Comparison of ENCODE assay signal across 9 mouse cellular contexts in genomic region chr11:48833078-48833730, GRCm38 (mm10). TPM values are rescaled to one million over a fixed set of nuclear protein-coding genes. Genes with fewer than 3 reads are reported as not detected.
A peak's percentile ranks its signal among the peaks of the same experiment; 100 is the strongest.
DNase-seq lines count a peak whose midpoint lies in the region; ATAC-seq and TF ChIP-seq lines count a peak whose summit lies in the region.
"Had no signal": no experiment of that assay in that cellular context is flagged by ENCODE, and none has a peak within 500 bp of the region (broad histone marks: within the 10 kb centered on the region; RNA-seq: fewer than 3 reads in every experiment).

No protein-coding gene starts in this region.

- intact Hi-C loops in heart, postnatal 14 days (cut with DNase I): loop anchor here (2.0 kb wide), 1 partner anchor 14 kb away; no protein-coding TSS in a partner anchor
- intact Hi-C loops in left cerebral cortex, postnatal 25 days (cut with DNase I): no loop called here

- H3K9ac ChIP-seq in heart, embryonic 16.5 days (ENCODE audit: low read length): no peak overlapping the region; the same call in 1 of the 2 replicates
- no peak overlapping the region for H3K9ac ChIP-seq in hindbrain, postnatal 0 days (replicated peaks; ENCODE audit: low read length)
- H3K9ac ChIP-seq in midbrain, embryonic 11.5 days (ENCODE audit: low read length): no peak overlapping the region

- no peaks in the 10 kb centered on the region for H3K9me3 ChIP-seq in heart, embryonic 16.5 days (replicated peaks; ENCODE audit: control insufficient read depth, low read length)
- no peaks in the 10 kb centered on the region for H3K9me3 ChIP-seq in hindbrain, postnatal 0 days (ENCODE audit: low read length)
- H3K9me3 ChIP-seq in midbrain, embryonic 11.5 days (ENCODE audit: control insufficient read depth, low read length): no peaks in the 10 kb centered on the region

- WGBS in heart, embryonic 16.5 days: 35% methylated on average over 8 of the region's 9 CpGs
- WGBS in bone marrow, adult 2 months: 8% methylated on average over 9 of the region's 9 CpGs
- WGBS in hindbrain, postnatal 0 days: 33% methylated on average over 9 of the region's 9 CpGs
- WGBS in midbrain, embryonic 11.5 days: 46% methylated on average over 9 of the region's 9 CpGs

- peak overlapping the region; percentile 80 for H3K4me2 ChIP-seq in heart, embryonic 16.5 days (ENCODE audit: low read depth, low read length)
- peak overlapping the region; percentile 60 for H3K4me2 ChIP-seq in hindbrain, postnatal 0 days (ENCODE audit: low read depth, low read length)
- peak overlapping the region; percentile 24; the same call in 1 of the 2 replicates for H3K4me2 ChIP-seq in midbrain, embryonic 11.5 days

- no peaks in the 10 kb centered on the region for H3K27me3 ChIP-seq in heart, embryonic 16.5 days (ENCODE audit: control insufficient read depth, insufficient read depth, low read length)
- no peaks in the 10 kb centered on the region for H3K27me3 ChIP-seq in hindbrain, postnatal 0 days (ENCODE audit: insufficient read depth, low read length)
- H3K27me3 ChIP-seq in midbrain, embryonic 11.5 days (ENCODE audit: control insufficient read depth, insufficient read depth, low read length): peaks cover 13% of the 10 kb centered on the region
- H3K27me3 ChIP-seq: Patski had no signal

- H3K4me1 ChIP-seq in heart, embryonic 16.5 days (ENCODE audit: control insufficient read depth, insufficient read depth, low read length): peaks cover 7% of the 10 kb centered on the region
- no peaks in the 10 kb centered on the region; the same call in 1 of the 2 replicates for H3K4me1 ChIP-seq in bone marrow, adult 2 months (ENCODE audit: control insufficient read depth, insufficient read depth, low read length)
- H3K4me1 ChIP-seq in hindbrain, postnatal 0 days (ENCODE audit: insufficient read depth, low read length): 0 out of 2 replicates have a peak, but pooled peaks cover 2% of the 10 kb centered on the region
- H3K4me1 ChIP-seq in midbrain, embryonic 11.5 days (ENCODE audit: control insufficient read depth, insufficient read depth, low read length): peaks cover 4% of the 10 kb centered on the region; the same call in 1 of the 2 replicates

- H3K4me3 ChIP-seq in heart, embryonic 16.5 days (ENCODE audit: low read length): peak overlapping the region; percentile 30
- peak overlapping the region; percentile 67 for H3K4me3 ChIP-seq in bone marrow, adult 2 months (replicated peaks; ENCODE audit: control insufficient read depth, low read depth, low read length)
- peak overlapping the region; percentile 62 for H3K4me3 ChIP-seq in hindbrain, postnatal 0 days (ENCODE audit: low read length)
- 0 out of 2 replicates have a peak overlapping the region, but pooled peaks have one; percentile 11 for H3K4me3 ChIP-seq in midbrain, embryonic 11.5 days (ENCODE audit: low read depth, low read length)

- no peak overlapping the region for H3K27ac ChIP-seq in heart, embryonic 16.5 days (ENCODE audit: low read length)
- H3K27ac ChIP-seq in bone marrow, adult 2 months (ENCODE audit: control insufficient read depth, insufficient read depth, low read depth, low read length, poor library complexity): no peak overlapping the region
- H3K27ac ChIP-seq in hindbrain, postnatal 0 days: no peak overlapping the region
- H3K27ac ChIP-seq in midbrain, embryonic 11.5 days (ENCODE audit: low read depth, low read length): no peak overlapping the region

- no peak for TF ChIP-seq CTCF in bone marrow, adult 2 months (IDR thresholded peaks at IDR 0.05; ENCODE audit: control insufficient read depth, insufficient read depth, low read length)
- TF ChIP-seq CTCF in hindbrain, postnatal 0 days (IDR thresholded peaks at IDR 0.05; ENCODE audit: low read depth): no peak

- ATAC-seq in heart, embryonic 16.5 days (replicated peaks; ENCODE audit: extremely low read depth, insufficient read depth, low FRiP score): no peak
- no peak for ATAC-seq in hindbrain, postnatal 0 days
- ATAC-seq in midbrain, embryonic 11.5 days (ENCODE audit: low FRiP score): no peak

- no peak for TF ChIP-seq POLR2A in bone marrow, adult 2 months (IDR thresholded peaks at IDR 0.05; ENCODE audit: borderline replicate concordance, control insufficient read depth, low read depth, low read length)

- no peaks in the 10 kb centered on the region for H3K36me3 ChIP-seq in heart, embryonic 16.5 days (ENCODE audit: control insufficient read depth, insufficient read depth)
- H3K36me3 ChIP-seq in hindbrain, postnatal 0 days (ENCODE audit: insufficient read depth, low read length): no peaks in the 10 kb centered on the region
- no peaks in the 10 kb centered on the region for H3K36me3 ChIP-seq in midbrain, embryonic 11.5 days (ENCODE audit: control insufficient read depth, insufficient read depth, low read length)

- DNase-seq in heart, postnatal 14 days: no peak
- DNase-seq in hindbrain, postnatal 0 days (ENCODE audit: low spot score): no peak
- no peak for DNase-seq in midbrain, embryonic 11.5 days (ENCODE audit: low spot score, missing footprints)
- no peak for DNase-seq in adrenal gland, postnatal 4 days (ENCODE audit: low spot score in 2 of 2)
- no peak for DNase-seq in left cerebral cortex, postnatal 25 days (ENCODE audit: low spot score in 2 of 2)
- no peak for DNase-seq in thymus, postnatal 10 days (ENCODE audit: low spot score in 2 of 2)

RNA-seq across cellular contexts. Expression of gene Gm12184, which starts 6.7 kb away (rescaled TPM):
- 0.55 and 0.66 TPM in 2 replicates for polyA plus RNA-seq in heart, embryonic 16.5 days (2015; fragmentation: Nextera tagmentation; extraction: Ambion mirVana)
- 1 to 10 TPM; 2.6 to 3.0 TPM for total RNA-seq in heart, postnatal 14 days (2021)
- 43.1 and 76.8 TPM in 2 replicates for polyA plus RNA-seq in bone marrow, adult 2 months (2011; ENCODE audit: insufficient read depth, insufficient read length, low replicate concordance, missing spikeins)
- 20.1 and 26.4 TPM in 2 replicates for total RNA-seq in hindbrain, postnatal 0 days (2014; rRNA removed)
- polyA plus RNA-seq in hindbrain, postnatal 0 days (2015; fragmentation: Nextera tagmentation; extraction: Ambion mirVana): 5.7 and 6.0 TPM in 2 replicates
- polyA plus RNA-seq in midbrain, embryonic 11.5 days (2014; fragmentation: Nextera tagmentation; extraction: Ambion mirVana): 7.4 and 11.5 TPM in 2 replicates
- total RNA-seq in adrenal gland, postnatal 4 days (2021): 1 to 10 TPM; 5.3 to 5.4 TPM
- 1 to 10 TPM in 1 of 2 experiments, under 1 TPM in 1; 0.99 to 1.5 TPM for total RNA-seq in left cerebral cortex, postnatal 25 days (2021)

RNA-seq across cellular contexts. Expression of gene Trim7, which starts 7.3 kb away (rescaled TPM):
- polyA plus RNA-seq in heart, embryonic 16.5 days (2015; fragmentation: Nextera tagmentation; extraction: Ambion mirVana): 0.89 and 0.98 TPM in 2 replicates
- 10 to 100 TPM; 23.4 to 23.9 TPM for total RNA-seq in heart, postnatal 14 days (2021)
- polyA plus RNA-seq in bone marrow, adult 2 months (2011; ENCODE audit: insufficient read depth, insufficient read length, low replicate concordance, missing spikeins): 8.4 and 14.4 TPM in 2 replicates
- 4.0 and 7.7 TPM in 2 replicates for total RNA-seq in hindbrain, postnatal 0 days (2014; rRNA removed)
- polyA plus RNA-seq in hindbrain, postnatal 0 days (2015; fragmentation: Nextera tagmentation; extraction: Ambion mirVana): 3.7 TPM in 2 replicates
- polyA plus RNA-seq in midbrain, embryonic 11.5 days (2014; fragmentation: Nextera tagmentation; extraction: Ambion mirVana): 0.40 and 0.73 TPM in 2 replicates
- 10 to 100 TPM in 1 of 2 experiments, 1 to 10 TPM in 1; 9.5 to 14.2 TPM for total RNA-seq in adrenal gland, postnatal 4 days (2021)
- total RNA-seq in left cerebral cortex, postnatal 25 days (2021): 1 to 10 TPM; 1.4 to 2.2 TPM

RNA-seq across cellular contexts. Expression of gene Trim41, which starts 16.1 kb away (rescaled TPM):
- polyA plus RNA-seq in heart, embryonic 16.5 days (2015; fragmentation: Nextera tagmentation; extraction: Ambion mirVana): 4.2 and 4.3 TPM in 2 replicates
- total RNA-seq in heart, postnatal 14 days (2021): 10 to 100 TPM; 26.4 to 27.0 TPM
- polyA plus RNA-seq in bone marrow, adult 2 months (2011; ENCODE audit: insufficient read depth, insufficient read length, low replicate concordance, missing spikeins): 39.7 and 51.0 TPM in 2 replicates
- 42.1 and 43.3 TPM in 2 replicates for total RNA-seq in hindbrain, postnatal 0 days (2014; rRNA removed)
- polyA plus RNA-seq in hindbrain, postnatal 0 days (2015; fragmentation: Nextera tagmentation; extraction: Ambion mirVana): 5.5 and 7.1 TPM in 2 replicates
- polyA plus RNA-seq in midbrain, embryonic 11.5 days (2014; fragmentation: Nextera tagmentation; extraction: Ambion mirVana): 3.6 and 3.9 TPM in 2 replicates
- total RNA-seq in adrenal gland, postnatal 4 days (2021): 10 to 100 TPM; 62.4 to 69.7 TPM
- total RNA-seq in left cerebral cortex, postnatal 25 days (2021): 10 to 100 TPM; 62.6 to 67.1 TPM

RNA-seq across cellular contexts. Expression of gene Rack1, which starts 33.1 kb away (rescaled TPM):
- polyA plus RNA-seq in heart, embryonic 16.5 days (2015; fragmentation: Nextera tagmentation; extraction: Ambion mirVana): 382 and 390 TPM in 2 replicates
- total RNA-seq in heart, postnatal 14 days (2021): 100 to 1,000 TPM; 400 to 478 TPM
- polyA plus RNA-seq in bone marrow, adult 2 months (2011; ENCODE audit: insufficient read depth, insufficient read length, low replicate concordance, missing spikeins): 1,856 and 2,313 TPM in 2 replicates
- 897 and 958 TPM in 2 replicates for total RNA-seq in hindbrain, postnatal 0 days (2014; rRNA removed)
- polyA plus RNA-seq in hindbrain, postnatal 0 days (2015; fragmentation: Nextera tagmentation; extraction: Ambion mirVana): 324 and 342 TPM in 2 replicates
- polyA plus RNA-seq in midbrain, embryonic 11.5 days (2014; fragmentation: Nextera tagmentation; extraction: Ambion mirVana): 592 and 633 TPM in 2 replicates
- total RNA-seq in adrenal gland, postnatal 4 days (2021): 100 to 1,000 TPM; 940 to 975 TPM
- total RNA-seq in left cerebral cortex, postnatal 25 days (2021): 100 to 1,000 TPM; 223 to 235 TPM

RNA-seq across cellular contexts. Expression of gene Irgm1, which starts 38.3 kb away (rescaled TPM):
- 11.6 and 14.5 TPM in 2 replicates for polyA plus RNA-seq in heart, embryonic 16.5 days (2015; fragmentation: Nextera tagmentation; extraction: Ambion mirVana)
- total RNA-seq in heart, postnatal 14 days (2021): 1 to 10 TPM; 7.1 to 7.2 TPM
- 15.8 and 21.3 TPM in 2 replicates for polyA plus RNA-seq in bone marrow, adult 2 months (2011; ENCODE audit: insufficient read depth, insufficient read length, low replicate concordance, missing spikeins)
- 5.8 and 6.0 TPM in 2 replicates for total RNA-seq in hindbrain, postnatal 0 days (2014; rRNA removed)
- polyA plus RNA-seq in hindbrain, postnatal 0 days (2015; fragmentation: Nextera tagmentation; extraction: Ambion mirVana): 6.3 and 8.2 TPM in 2 replicates
- 2.2 and 2.3 TPM in 2 replicates for polyA plus RNA-seq in midbrain, embryonic 11.5 days (2014; fragmentation: Nextera tagmentation; extraction: Ambion mirVana)
- total RNA-seq in adrenal gland, postnatal 4 days (2021): 10 to 100 TPM; 17.3 to 20.1 TPM
- total RNA-seq in left cerebral cortex, postnatal 25 days (2021): 1 to 10 TPM; 4.6 to 5.0 TPM

Comparison
In these comparisons a context has a peak if more than half of its experiments do, and no peak if none do; other contexts are left out.
1. H3K4me2 ChIP-seq: peak in every context shown above with its lines; median percentile 80 in heart, embryonic 16.5 days; 60 in hindbrain, postnatal 0 days; 24 in midbrain, embryonic 11.5 days.
2. H3K4me3 ChIP-seq: peak in every context shown above with its lines; median percentile 67 in bone marrow, adult 2 months; 62 in hindbrain, postnatal 0 days; 30 in heart, embryonic 16.5 days; 11 in midbrain, embryonic 11.5 days.